Mouse (Mus musculus) lung, postnatal 0 days (tissue): Measurements from ENCODE around the gene Sds.

Experiments used
- CTCF ChIP-seq: IDR thresholded peaks from 2 replicates; pipeline ENCODE4 v1.5.1; 2016; ENCODE audit warnings: antibody characterized with exemption, mild to moderate bottlenecking
- EP300 ChIP-seq: IDR thresholded peaks from 2 replicates; pipeline ENCODE4 v1.6.1; 2016; ENCODE audit warnings: antibody characterized with exemption, mild to moderate bottlenecking, control low read depth

- TF ChIP-seq CTCF: no peak
- no peak for TF ChIP-seq EP300
Measured at GRCm38 (mm10) chr5:120428990-120429389, 47.3 kb upstream of the Sds start.
